18 mouse cellular contexts compared by ENCODE assay signal in genomic region chr5:113945126-113945525, GRCm38 (mm10). TPM values are rescaled to one million over a fixed set of nuclear protein-coding genes. Genes with fewer than 3 reads are reported as not detected.
DNase-seq lines count a peak whose midpoint lies in the region; ATAC-seq and TF ChIP-seq lines count a peak whose summit lies in the region.
"Had no signal": no experiment of that assay in that cellular context is flagged by ENCODE, and none has a peak within 500 bp of the region (broad histone marks: within the 10 kb centered on the region; RNA-seq: fewer than 3 reads in every experiment).

No protein-coding gene starts in this region.

- H3K9ac ChIP-seq in neural tube, embryonic 12.5 days, result 0 out of 2 replicates have a peak overlapping the region, but pooled peaks have one; percentile 8
- H3K9ac ChIP-seq in neural tube, embryonic 15.5 days (replicated peaks), result no peak overlapping the region
- H3K9ac ChIP-seq in liver, embryonic 16.5 days (ENCODE audit: low read depth, low read length), result no peak overlapping the region

- H3K27me3 ChIP-seq in neural tube, embryonic 12.5 days (replicated peaks), result no peaks in the 10 kb centered on the region
- no peaks in the 10 kb centered on the region for H3K27me3 ChIP-seq in neural tube, embryonic 15.5 days (replicated peaks)
- H3K27me3 ChIP-seq in liver, embryonic 16.5 days (ENCODE audit: control insufficient read depth, insufficient read depth, low read depth, low read length), result no peaks in the 10 kb centered on the region
- H3K27me3 ChIP-seq: Patski had no signal

- peak; percentile 44 for DNase-seq in gastrocnemius, adult 2 months
- no peak for DNase-seq in gastrocnemius, adult 18-20 months (ENCODE audit: low spot score)
- DNase-seq in thymus, postnatal 25 days, result no peak
- DNase-seq in layer of hippocampus, adult 18-20 months (ENCODE audit: low spot score in 2 of 2), result no peak
- DNase-seq in adrenal gland, postnatal 36 days, result no peak
- DNase-seq: adrenal gland, adult 8-10 months; B cell, adult 2 months; cerebellum, postnatal 14 days; layer of hippocampus, postnatal 36 days; thymus, adult 2 months had no signal

- H3K4me2 ChIP-seq in neural tube, embryonic 12.5 days (replicated peaks), result no peak overlapping the region
- no peak overlapping the region for H3K4me2 ChIP-seq in neural tube, embryonic 15.5 days
- no peak overlapping the region for H3K4me2 ChIP-seq in liver, embryonic 16.5 days (ENCODE audit: low read depth, low read length)

- no peaks in the 10 kb centered on the region for H3K9me3 ChIP-seq in neural tube, embryonic 12.5 days
- H3K9me3 ChIP-seq in neural tube, embryonic 15.5 days (replicated peaks), result no peaks in the 10 kb centered on the region
- no peaks in the 10 kb centered on the region for H3K9me3 ChIP-seq in liver, embryonic 16.5 days (replicated peaks; ENCODE audit: control insufficient read depth, low read length)

- peaks cover 94% of the 10 kb centered on the region for H3K36me3 ChIP-seq in neural tube, embryonic 12.5 days
- peaks cover 86% of the 10 kb centered on the region for H3K36me3 ChIP-seq in neural tube, embryonic 15.5 days
- peaks cover 74% of the 10 kb centered on the region for H3K36me3 ChIP-seq in liver, embryonic 16.5 days (ENCODE audit: control insufficient read depth, insufficient read depth)

- ATAC-seq in neural tube, embryonic 12.5 days (ENCODE audit: low FRiP score, low read depth), result no peak
- ATAC-seq in neural tube, embryonic 15.5 days (ENCODE audit: low FRiP score), result no peak
- peak; percentile 47 for ATAC-seq in liver, embryonic 16.5 days (ENCODE audit: low read depth)
- ATAC-seq: intestine, embryonic 16.5 days; Patski had no signal

- 94% methylated on average over 6 of the region's 6 CpGs for WGBS in neural tube, embryonic 12.5 days
- 90% methylated on average over 6 of the region's 6 CpGs for WGBS in neural tube, embryonic 15.5 days
- 52% methylated on average over 6 of the region's 6 CpGs for WGBS in liver, embryonic 16.5 days (ENCODE audit: insufficient replicate concordance)

- H3K4me3 ChIP-seq in gastrocnemius, adult 2 months, result peak overlapping the region; percentile 7; the same call in 1 of the 2 replicates
- no peak overlapping the region for H3K4me3 ChIP-seq in neural tube, embryonic 12.5 days
- H3K4me3 ChIP-seq in neural tube, embryonic 15.5 days (replicated peaks), result no peak overlapping the region
- H3K4me3 ChIP-seq in liver, embryonic 16.5 days (ENCODE audit: low read depth, low read length), result no peak overlapping the region

- peaks cover 7% of the 10 kb centered on the region; the same call in 1 of the 2 replicates for H3K4me1 ChIP-seq in neural tube, embryonic 12.5 days
- no peaks in the 10 kb centered on the region for H3K4me1 ChIP-seq in neural tube, embryonic 15.5 days
- H3K4me1 ChIP-seq in liver, embryonic 16.5 days (ENCODE audit: control insufficient read depth, low read depth, low read length), result no peaks in the 10 kb centered on the region

- intact Hi-C loops in gastrocnemius, adult 2 months (cut with DNase I), result no loop called here

- H3K27ac ChIP-seq in gastrocnemius, adult 2 months, result peak overlapping the region; percentile 20; the same call in 1 of the 2 replicates
- H3K27ac ChIP-seq in neural tube, embryonic 12.5 days, result no peak overlapping the region
- H3K27ac ChIP-seq in neural tube, embryonic 15.5 days (replicated peaks), result no peak overlapping the region
- H3K27ac ChIP-seq in liver, embryonic 16.5 days (ENCODE audit: low read length), result peak overlapping the region; percentile 58; the same call in 1 of the 2 replicates

- TF ChIP-seq CTCF in gastrocnemius, adult 2 months (IDR thresholded peaks at IDR 0.05), result no peak

RNA-seq across cellular contexts. Expression of gene Coro1c, which starts 36.6 kb away (rescaled TPM):
- 10 to 100 TPM in 1 of 2 experiments, 1 to 10 TPM in 1; 7.8 to 11.8 TPM for total RNA-seq in gastrocnemius, adult 2 months (2021)
- 10 to 100 TPM in 1 of 2 experiments, 1 to 10 TPM in 1; 8.9 to 12.7 TPM for total RNA-seq in gastrocnemius, adult 18-20 months (2021)
- 259 and 292 TPM in 2 replicates for polyA plus RNA-seq in neural tube, embryonic 12.5 days (2016; fragmentation: Nextera tagmentation; extraction: Ambion mirVana)
- 160 and 162 TPM in 2 replicates for polyA plus RNA-seq in neural tube, embryonic 15.5 days (2015; fragmentation: Nextera tagmentation; extraction: Ambion mirVana)
- 40.8 and 40.9 TPM in 2 replicates for polyA plus RNA-seq in liver, embryonic 16.5 days (2015; fragmentation: Nextera tagmentation; extraction: Ambion mirVana)
- total RNA-seq in layer of hippocampus, adult 18-20 months (2021), result 10 to 100 TPM; 88.6 to 88.7 TPM
- total RNA-seq in adrenal gland, postnatal 36 days (2021), result 10 to 100 TPM; 47.9 to 60.1 TPM

RNA-seq across cellular contexts. Expression of gene Ssh1, which starts 48.6 kb away (rescaled TPM):
- total RNA-seq in gastrocnemius, adult 2 months (2021), result 1 to 10 TPM; 6.1 to 7.2 TPM
- 1 to 10 TPM; 7.2 to 7.7 TPM for total RNA-seq in gastrocnemius, adult 18-20 months (2021)
- 19.3 and 21.0 TPM in 2 replicates for polyA plus RNA-seq in neural tube, embryonic 12.5 days (2016; fragmentation: Nextera tagmentation; extraction: Ambion mirVana)
- 9.8 and 13.1 TPM in 2 replicates for polyA plus RNA-seq in neural tube, embryonic 15.5 days (2015; fragmentation: Nextera tagmentation; extraction: Ambion mirVana)
- 6.1 and 6.8 TPM in 2 replicates for polyA plus RNA-seq in liver, embryonic 16.5 days (2015; fragmentation: Nextera tagmentation; extraction: Ambion mirVana)
- total RNA-seq in layer of hippocampus, adult 18-20 months (2021), result 10 to 100 TPM; 27.5 to 29.2 TPM
- total RNA-seq in adrenal gland, postnatal 36 days (2021), result 10 to 100 TPM; 16.5 to 18.8 TPM

RNA-seq across cellular contexts. Expression of gene Dao, which starts 58.4 kb away (rescaled TPM):
- not detected for total RNA-seq in gastrocnemius, adult 2 months (2021)
- total RNA-seq in gastrocnemius, adult 18-20 months (2021), result not detected
- polyA plus RNA-seq in neural tube, embryonic 12.5 days (2016; fragmentation: Nextera tagmentation; extraction: Ambion mirVana), result not detected in 2 replicates
- polyA plus RNA-seq in neural tube, embryonic 15.5 days (2015; fragmentation: Nextera tagmentation; extraction: Ambion mirVana), result 0.60 TPM in 1 of 2 replicates, not detected in the other
- 0.21 TPM in 1 of 2 replicates, not detected in the other for polyA plus RNA-seq in liver, embryonic 16.5 days (2015; fragmentation: Nextera tagmentation; extraction: Ambion mirVana)
- total RNA-seq in layer of hippocampus, adult 18-20 months (2021), result not detected
- not detected for total RNA-seq in adrenal gland, postnatal 36 days (2021)
- total RNA-seq: adrenal gland, adult 8-10 months had no signal
- polyA plus RNA-seq: heart, postnatal 0 days; lung, embryonic 16.5 days; neural tube, embryonic 11.5 days had no signal

Comparison
In these comparisons a context has a peak if more than half of its experiments do, and no peak if none do; other contexts are left out.
1. H3K27ac ChIP-seq: peak in gastrocnemius, adult 2 months (single experiment) and liver, embryonic 16.5 days (single experiment); none in neural tube, embryonic 12.5 days (single experiment) and neural tube, embryonic 15.5 days (single experiment).